Mouse (Mus musculus) hindbrain, postnatal 0 days (tissue): Measurements from ENCODE around the gene Slc25a43. TPM values are rescaled to one million over a fixed set of nuclear protein-coding genes. Genes with fewer than 3 reads are reported as not detected.

ENCODE experiments used
- ATAC-seq: fragments of 200-750 bp; cut with Nextera tagmentation; 2 replicates; pipeline ENCODE4 v1.8.0; 2017; ENCODE audit warnings: mild to moderate bottlenecking, moderate TSS enrichment, moderate library complexity
- DNase-seq: peaks from one replicate; pipeline ENCODE4 v3.0.0-alpha.2; 2015; ENCODE audit warnings: low spot score
- H3K27ac ChIP-seq: fragments of 300-500 bp; sonication (generic); 2 replicates; pipeline ENCODE4 v1.5.1; 2014; ENCODE audit warnings: mild to moderate bottlenecking
- H3K27me3 ChIP-seq: fragments of 300-500 bp; sonication (generic); 2 replicates; pipeline ENCODE4 v1.6.1; 2014; ENCODE audit warnings: low read length, mixed read lengths; ENCODE audit not compliant: insufficient read depth
- H3K36me3 ChIP-seq: fragments of 300-500 bp; sonication (generic); 2 replicates; pipeline ENCODE4 v1.6.1; 2014; ENCODE audit warnings: low read length, mixed read lengths; ENCODE audit not compliant: insufficient read depth
- H3K4me1 ChIP-seq: fragments of 300-500 bp; sonication (generic); 2 replicates; pipeline ENCODE4 v1.6.1; 2014; ENCODE audit warnings: antibody characterized with exemption, low read length, mixed read lengths; ENCODE audit not compliant: insufficient read depth
- H3K4me2 ChIP-seq: fragments of 300-500 bp; sonication (generic); 2 replicates; pipeline ENCODE4 v1.6.1; 2014; ENCODE audit warnings: low read depth, mild to moderate bottlenecking, low read length, moderate library complexity, mixed read lengths
- H3K4me3 ChIP-seq: fragments of 300-500 bp; sonication (generic); 2 replicates; pipeline ENCODE4 v1.5.1; 2014; ENCODE audit warnings: low read length
- H3K9ac ChIP-seq: fragments of 300-500 bp; sonication (generic); replicated peaks from 2 replicates; pipeline ENCODE4 v1.6.1; 2014; ENCODE audit warnings: mild to moderate bottlenecking, low read length, moderate library complexity, mixed read lengths
- H3K9me3 ChIP-seq: fragments of 300-500 bp; sonication (generic); 2 replicates; pipeline ENCODE4 v1.6.1; 2016; ENCODE audit warnings: low read length, mixed read lengths
- CTCF ChIP-seq: IDR thresholded peaks from 2 replicates; pipeline ENCODE4 v1.5.1; 2016; ENCODE audit warnings: antibody characterized with exemption, control low read depth, low read depth
- WGBS: fragments of 180-500 bp; shearing (Covaris S2); extraction: QIAGEN DNeasy Blood & Tissue Kit; methylation state at CpG from one replicate; pipeline ENCODE4 v1.1.7; 2014; 5-methylcytosine and 5-hydroxymethylcytosine counted together
- polyA plus RNA-seq: library from polyadenylated mRNA; unstranded; fragments of >200 nt; fragmentation: Nextera tagmentation; extraction: Ambion mirVana; gene quantifications from 2 replicates; pipeline ENCODE4 v1.2.1, GENCODE M21; 2015
- total RNA-seq: library from RNA; depleted of rRNA; stranded (reverse); fragments of >200 nt; gene quantifications from 2 replicates; pipeline ENCODE4 v1.2.3, GENCODE M21; 2014

The Slc25a43 gene
- total and polyA plus RNA-seq, 2 experiments from 2014 or later, result 0.90 to 1.8 TPM

- Histone ChIP-seq H3K27me3 (no peaks in the 10 kb centered on the region), H3K4me2 (no peak overlapping the region), H3K9me3 (no peaks in the 10 kb centered on the region), H3K36me3 (no peaks in the 10 kb centered on the region), H3K4me3 (no peak overlapping the region), H3K4me1 (no peaks in the 10 kb centered on the region), H3K27ac (no peak overlapping the region), H3K9ac (no peak overlapping the region)
- no peak for TF ChIP-seq CTCF
- DNase-seq, result peak; percentile 39
- no peak for ATAC-seq
- WGBS, result 39% methylated on average over 3 of the region's 3 CpGs
These were observed 5.1 kb downstream of the Slc25a43 start for GRCm38 (mm10) chrX:36748573-36748972.

DNA sequence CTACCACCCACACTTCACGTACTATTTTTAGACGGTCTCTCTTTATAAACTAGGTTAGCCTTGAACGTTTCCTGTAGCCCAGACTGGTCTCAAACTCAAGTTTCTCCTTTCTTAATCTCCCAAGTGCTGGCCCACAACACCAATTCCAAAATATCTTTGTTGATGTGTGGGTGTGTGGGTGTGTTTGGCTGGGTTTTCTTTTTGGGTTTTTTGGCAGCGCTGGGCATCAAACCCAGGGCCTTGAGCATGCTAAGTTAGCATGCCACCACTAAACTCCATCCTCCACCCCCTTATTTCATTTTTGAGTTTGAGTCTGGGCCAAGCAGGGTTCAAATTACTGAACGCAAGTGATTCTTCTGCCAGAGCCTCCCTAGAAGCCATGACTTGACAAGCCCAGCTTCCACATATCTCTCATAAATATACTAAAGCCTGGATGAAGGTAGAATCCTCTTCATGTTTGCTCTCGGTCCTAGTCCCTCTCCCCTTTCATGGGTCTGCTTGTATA lies 5.9 kb downstream of the Slc25a43 start:
- H3K4me1 ChIP-seq, result no peaks in the 10 kb centered on the region
- TF ChIP-seq CTCF, result no peak
- H3K27me3 ChIP-seq, result no peaks in the 10 kb centered on the region
- ATAC-seq (no peak), DNase-seq (no peak)
- no peak overlapping the region for H3K27ac ChIP-seq
- H3K4me2 ChIP-seq, result no peak overlapping the region
- WGBS, result 68% methylated on average over 6 of the region's 6 CpGs
- no peaks in the 10 kb centered on the region for H3K9me3 ChIP-seq
- H3K4me3 ChIP-seq, result no peak overlapping the region
- H3K36me3 ChIP-seq, result no peaks in the 10 kb centered on the region
- no peak overlapping the region for H3K9ac ChIP-seq

DNA sequence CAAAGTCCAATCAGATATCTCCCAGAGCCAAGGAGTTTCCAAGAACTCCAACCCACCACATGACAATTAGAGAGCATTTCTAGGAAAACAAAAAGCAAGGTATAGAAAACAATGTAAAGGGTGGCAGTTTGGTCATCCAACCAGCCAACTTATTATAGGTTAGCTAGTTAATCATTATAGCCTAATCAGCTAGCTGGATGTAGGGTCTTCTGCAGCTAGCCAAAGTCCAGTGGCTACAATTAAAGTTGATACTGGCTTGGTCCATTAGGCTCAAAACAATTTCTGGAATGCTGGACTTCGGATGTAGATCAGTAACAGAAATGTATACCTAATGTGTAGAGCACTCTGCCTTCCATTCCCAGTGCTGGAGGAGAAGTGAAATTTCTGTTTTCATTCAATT lies 7.1 kb downstream of the Slc25a43 start:
- Histone ChIP-seq H3K9me3 (no peaks in the 10 kb centered on the region), H3K9ac (no peak overlapping the region), H3K4me1 (no peaks in the 10 kb centered on the region), H3K36me3 (no peaks in the 10 kb centered on the region), H3K27ac (no peak overlapping the region), H3K4me2 (no peak overlapping the region), H3K27me3 (no peaks in the 10 kb centered on the region), H3K4me3 (no peak overlapping the region)
- ATAC-seq (no peak), DNase-seq (no peak)
- TF ChIP-seq CTCF, result no peak
- WGBS, result 82% methylated on average over 1 of the region's 1 CpGs

- no peaks in the 10 kb centered on the region for H3K4me1 ChIP-seq
- no peak overlapping the region for H3K9ac ChIP-seq
- no peaks in the 10 kb centered on the region for H3K9me3 ChIP-seq
- no peak overlapping the region for H3K4me2 ChIP-seq
- DNase-seq, result no peak
- no peaks in the 10 kb centered on the region for H3K27me3 ChIP-seq
- TF ChIP-seq CTCF, result no peak
- no peak for ATAC-seq
- WGBS, result 91% methylated on average over 3 of the region's 3 CpGs
- H3K36me3 ChIP-seq, result no peaks in the 10 kb centered on the region
- no peak overlapping the region for H3K4me3 ChIP-seq
- no peak overlapping the region for H3K27ac ChIP-seq
These were observed 9.1 kb downstream of the Slc25a43 start for GRCm38 (mm10) chrX:36752586-36752985.

- Histone ChIP-seq H3K9me3 (no peaks in the 10 kb centered on the region), H3K4me1 (no peaks in the 10 kb centered on the region), H3K4me2 (no peak overlapping the region), H3K27ac (no peak overlapping the region), H3K9ac (no peak overlapping the region), H3K4me3 (no peak overlapping the region), H3K36me3 (no peaks in the 10 kb centered on the region), H3K27me3 (no peaks in the 10 kb centered on the region)
- TF ChIP-seq CTCF, result no peak
- WGBS, result 71% methylated on average over 7 of the region's 7 CpGs
- ATAC-seq (no peak), DNase-seq (no peak)
These were observed 14.5 kb downstream of the Slc25a43 start for GRCm38 (mm10) chrX:36757796-36758472.

DNA sequence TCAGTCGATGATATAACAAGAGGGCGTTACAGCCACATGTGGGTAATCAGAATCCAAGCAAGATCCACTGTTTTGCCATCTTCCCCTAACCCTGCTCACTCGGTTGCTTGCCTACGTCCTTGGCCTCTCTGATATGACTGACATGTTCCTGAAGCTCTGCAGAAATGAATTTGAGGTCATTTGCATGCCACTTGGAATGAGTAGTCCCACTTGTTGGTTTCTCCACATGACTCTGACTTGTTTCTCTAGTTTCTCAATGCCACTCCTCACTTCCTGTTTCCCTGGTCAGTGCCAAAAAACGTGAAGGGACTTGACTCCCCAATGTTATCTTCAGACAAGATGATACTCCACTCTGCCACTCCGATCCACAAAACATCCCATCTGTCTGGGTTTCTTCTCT lies 15.1 kb downstream of the Slc25a43 start:
- ATAC-seq (no peak), DNase-seq (no peak)
- Histone ChIP-seq H3K27me3 (no peaks in the 10 kb centered on the region), H3K9ac (no peak overlapping the region), H3K4me1 (no peaks in the 10 kb centered on the region), H3K27ac (no peak overlapping the region), H3K9me3 (no peaks in the 10 kb centered on the region), H3K36me3 (no peaks in the 10 kb centered on the region), H3K4me3 (no peak overlapping the region), H3K4me2 (no peak overlapping the region)
- 67% methylated on average over 6 of the region's 6 CpGs for WGBS
- no peak for TF ChIP-seq CTCF

- ATAC-seq (peak; percentile 55; the same call in 1 of the 2 replicates), DNase-seq (peak; percentile 72)
- no peaks in the 10 kb centered on the region for H3K4me1 ChIP-seq
- 37% methylated on average over 6 of the region's 6 CpGs for WGBS
- H3K9ac ChIP-seq, result no peak overlapping the region
- H3K4me2 ChIP-seq, result no peak overlapping the region
- H3K27ac ChIP-seq, result no peak overlapping the region; the same call in none of the 2 replicates
- peak; percentile 73 for TF ChIP-seq CTCF
- H3K27me3 ChIP-seq, result no peaks in the 10 kb centered on the region
- no peak overlapping the region for H3K4me3 ChIP-seq
- no peaks in the 10 kb centered on the region for H3K36me3 ChIP-seq
- H3K9me3 ChIP-seq, result no peaks in the 10 kb centered on the region
These were observed 17.6 kb downstream of the Slc25a43 start for GRCm38 (mm10) chrX:36760946-36761635.
